Mouse (Mus musculus) heart, embryonic 16.5 days (tissue): ENCODE data around the gene Vps45. TPM values are rescaled to one million over a fixed set of nuclear protein-coding genes. Genes with fewer than 3 reads are reported as not detected.
A peak's percentile ranks its signal among the peaks of the same experiment; 100 is the strongest.

Source experiments
- ATAC-seq: fragments of 200-750 bp; cut with Nextera tagmentation; replicated peaks from 2 replicates; pipeline ENCODE4 v1.8.0; 2017; ENCODE audit warnings: moderate number of reproducible peaks; ENCODE audit not compliant: insufficient read depth, low FRiP score; ENCODE audit errors: extremely low read depth
- H3K27ac ChIP-seq: fragments of 300-500 bp; sonication (generic); 2 replicates; pipeline ENCODE4 v1.5.1; 2014; ENCODE audit warnings: mild to moderate bottlenecking, low read length, control low read depth, moderate library complexity
- H3K27me3 ChIP-seq: fragments of 300-500 bp; sonication (generic); 2 replicates; pipeline ENCODE4 v1.6.1; 2014; ENCODE audit warnings: low read length, mixed read lengths; ENCODE audit not compliant: control insufficient read depth, insufficient read depth
- H3K36me3 ChIP-seq: fragments of 300-500 bp; sonication (generic); 2 replicates; pipeline ENCODE4 v1.6.1; 2014; ENCODE audit not compliant: control insufficient read depth, insufficient read depth
- H3K4me1 ChIP-seq: fragments of 300-500 bp; sonication (generic); 2 replicates; pipeline ENCODE4 v1.6.1; 2014; ENCODE audit warnings: low read length, mixed read lengths; ENCODE audit not compliant: control insufficient read depth, insufficient read depth
- H3K4me2 ChIP-seq: fragments of 300-500 bp; sonication (generic); 2 replicates; pipeline ENCODE4 v1.6.1; 2014; ENCODE audit warnings: low read depth, mild to moderate bottlenecking, control low read depth, low read length
- H3K4me3 ChIP-seq: fragments of 300-500 bp; sonication (generic); 2 replicates; pipeline ENCODE4 v1.5.1; 2014; ENCODE audit warnings: mild to moderate bottlenecking, control low read depth, low read length
- H3K9ac ChIP-seq: fragments of 300-500 bp; sonication (generic); 2 replicates; pipeline ENCODE4 v1.6.1; 2014; ENCODE audit warnings: low read length, control low read depth
- H3K9me3 ChIP-seq: fragments of 300-500 bp; sonication (generic); replicated peaks from 2 replicates; pipeline ENCODE4 v1.6.1; 2016; ENCODE audit warnings: low read length; ENCODE audit not compliant: control insufficient read depth
- WGBS: fragments of 180-500 bp; shearing (Covaris S2); extraction: QIAGEN DNeasy Blood & Tissue Kit; methylation state at CpG from one replicate; pipeline ENCODE4 v1.1.7; 2014; 5-methylcytosine and 5-hydroxymethylcytosine counted together
- polyA plus RNA-seq: library from polyadenylated mRNA; unstranded; fragments of >200 nt; fragmentation: Nextera tagmentation; extraction: Ambion mirVana; gene quantifications from 2 replicates; pipeline ENCODE4 v1.2.1, GENCODE M21; 2015

Gene Vps45
- polyA plus RNA-seq, 1 experiment from 2014 or later = 39.4 TPM

DNA sequence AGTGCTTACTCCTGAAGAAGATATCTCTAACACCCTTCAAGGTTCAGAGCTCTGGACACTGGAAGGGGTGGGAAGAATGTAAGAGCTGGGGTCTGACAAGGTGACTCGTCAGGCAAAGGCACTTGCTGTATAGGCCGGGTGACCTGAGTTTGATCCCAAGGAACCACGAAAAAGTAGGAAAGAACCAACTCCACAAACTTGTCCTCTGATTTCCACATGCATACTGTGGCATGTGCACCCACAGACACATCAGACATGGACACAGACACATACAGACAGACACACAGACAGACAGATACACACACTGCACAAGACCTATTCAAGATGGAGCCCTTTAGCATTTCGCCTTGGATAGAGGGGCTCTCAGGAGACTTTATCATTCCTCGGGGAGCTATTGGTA, 20.1 kb downstream of the Vps45 start:
- Histone ChIP-seq H3K9ac (no peak overlapping the region), H3K9me3 (no peaks in the 10 kb centered on the region), H3K4me3 (no peak overlapping the region), H3K36me3 (no peaks in the 10 kb centered on the region), H3K27ac (no peak overlapping the region), H3K4me1 (peaks cover 14% of the 10 kb centered on the region), H3K4me2 (no peak overlapping the region), H3K27me3 (no peaks in the 10 kb centered on the region)
- ATAC-seq = no peak
- WGBS = 64% methylated on average over 5 of the region's 5 CpGs

DNA sequence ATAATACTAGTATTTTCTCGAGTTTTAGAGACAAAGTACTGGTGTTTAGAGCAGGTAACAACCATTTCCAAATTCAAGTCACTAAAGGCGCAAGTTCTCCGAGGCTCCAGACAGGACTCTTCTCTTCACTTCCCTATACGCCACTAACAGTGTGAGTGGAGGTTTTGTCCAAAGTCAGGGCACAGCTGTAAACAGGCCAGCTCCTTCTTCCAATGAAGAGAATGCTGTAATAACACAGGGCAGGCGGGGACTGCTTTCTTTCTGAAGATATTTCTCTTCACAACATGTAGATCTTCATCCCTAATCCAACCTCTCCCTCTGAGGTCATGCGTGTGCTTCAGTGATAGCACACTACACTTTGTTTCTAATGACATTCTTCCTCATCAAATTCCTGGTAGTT, 21.5 kb downstream of the Vps45 start:
- peaks cover 6% of the 10 kb centered on the region for H3K4me1 ChIP-seq
- no peak overlapping the region for H3K4me3 ChIP-seq
- no peaks in the 10 kb centered on the region for H3K27me3 ChIP-seq
- no peak overlapping the region for H3K9ac ChIP-seq
- H3K27ac ChIP-seq = no peak overlapping the region
- no peak overlapping the region for H3K4me2 ChIP-seq
- no peaks in the 10 kb centered on the region for H3K9me3 ChIP-seq
- WGBS = 88% methylated on average over 6 of the region's 6 CpGs
- 0 out of 2 replicates have a peak, but pooled peaks cover 2% of the 10 kb centered on the region for H3K36me3 ChIP-seq
- no peak for ATAC-seq

DNA sequence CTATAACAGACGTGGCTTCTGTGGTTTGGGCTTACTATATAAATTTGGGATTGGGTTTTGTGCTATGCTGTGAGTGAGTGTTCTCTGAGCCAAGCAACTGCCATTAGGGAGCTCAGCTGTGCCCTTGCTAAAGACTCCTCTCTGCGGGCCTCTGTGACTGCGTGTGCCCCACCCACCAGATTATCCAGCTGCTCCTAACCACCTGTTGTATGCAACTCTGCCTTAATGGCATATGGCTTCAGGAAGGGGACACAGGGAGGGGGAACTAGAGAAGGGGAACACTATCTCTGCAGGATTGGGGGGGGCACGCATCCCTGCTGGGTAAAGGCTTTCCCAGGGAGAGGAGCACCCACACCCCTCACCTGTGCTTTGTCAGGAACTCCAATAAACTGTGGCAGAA, 25.2 kb downstream of the Vps45 start:
- Histone ChIP-seq H3K4me3 (no peak overlapping the region), H3K36me3 (0 out of 2 replicates have a peak, but pooled peaks cover 2% of the 10 kb centered on the region), H3K27ac (no peak overlapping the region), H3K4me2 (no peak overlapping the region), H3K9ac (no peak overlapping the region), H3K9me3 (no peaks in the 10 kb centered on the region), H3K27me3 (no peaks in the 10 kb centered on the region), H3K4me1 (peaks cover 6% of the 10 kb centered on the region)
- 81% methylated on average over 4 of the region's 4 CpGs for WGBS
- ATAC-seq = no peak

DNA sequence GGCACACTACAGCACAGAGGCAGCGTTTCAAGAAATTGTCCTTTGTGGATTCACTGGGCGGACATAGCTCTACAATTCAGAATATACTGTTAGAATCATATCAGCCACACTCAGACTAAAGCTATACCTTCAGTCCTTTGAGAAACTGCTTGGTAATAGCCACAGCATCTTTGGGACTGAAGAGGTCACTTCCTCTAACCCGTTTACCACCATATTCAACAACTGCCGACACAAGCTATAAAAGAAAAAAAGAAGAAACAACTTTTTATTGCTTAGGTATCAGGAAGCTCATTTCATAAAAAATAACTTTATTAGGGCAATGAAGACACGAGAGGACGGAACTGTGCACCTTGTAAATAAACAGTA, 25.6 kb downstream of the Vps45 start:
- no peak overlapping the region for H3K27ac ChIP-seq
- H3K9me3 ChIP-seq = no peaks in the 10 kb centered on the region
- H3K9ac ChIP-seq = no peak overlapping the region
- H3K4me1 ChIP-seq = peaks cover 7% of the 10 kb centered on the region
- no peak for ATAC-seq
- H3K27me3 ChIP-seq = no peaks in the 10 kb centered on the region
- 88% methylated on average over 6 of the region's 6 CpGs for WGBS
- H3K36me3 ChIP-seq = 0 out of 2 replicates have a peak, but pooled peaks cover 2% of the 10 kb centered on the region
- H3K4me3 ChIP-seq = no peak overlapping the region
- H3K4me2 ChIP-seq = no peak overlapping the region

DNA sequence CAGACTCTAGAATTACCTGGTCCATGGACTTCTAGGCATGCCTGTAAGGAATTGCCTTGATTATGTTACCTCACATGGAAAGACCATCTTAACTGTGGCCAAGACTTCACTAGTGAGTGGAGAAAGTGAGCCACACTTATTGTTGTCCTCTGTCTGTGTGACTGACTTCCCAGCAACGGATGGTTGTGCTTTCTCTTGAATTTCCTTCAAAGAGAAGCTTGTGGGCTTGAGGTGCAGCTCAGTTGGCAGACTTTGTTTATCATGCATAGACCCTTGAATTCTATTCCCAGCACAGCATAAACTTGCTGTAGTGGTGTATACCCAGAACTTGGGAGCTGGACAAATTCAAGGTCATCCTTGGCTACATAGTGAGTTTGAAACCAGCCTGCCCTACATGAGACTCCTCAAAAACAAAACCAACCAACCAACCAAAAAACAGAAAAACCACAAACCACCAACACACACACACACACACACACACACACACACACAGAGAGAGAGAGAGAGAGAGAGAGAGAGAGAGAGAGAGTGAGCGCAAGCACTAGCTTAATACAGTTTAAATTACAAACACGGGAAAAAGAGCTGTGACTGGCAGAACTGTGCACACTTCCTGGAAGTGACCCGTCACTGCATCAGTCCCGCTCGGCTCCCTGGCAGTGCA, 26.1 kb downstream of the Vps45 start:
- peaks cover 9% of the 10 kb centered on the region for H3K4me1 ChIP-seq
- no peak overlapping the region for H3K4me3 ChIP-seq
- ATAC-seq = 0 out of 2 replicates have a peak, but pooled peaks have one; percentile 45
- no peak overlapping the region for H3K4me2 ChIP-seq
- H3K27ac ChIP-seq = no peak overlapping the region
- no peaks in the 10 kb centered on the region for H3K27me3 ChIP-seq
- H3K36me3 ChIP-seq = 0 out of 2 replicates have a peak, but pooled peaks cover 2% of the 10 kb centered on the region
- WGBS = 78% methylated on average over 6 of the region's 6 CpGs
- H3K9ac ChIP-seq = no peak overlapping the region
- H3K9me3 ChIP-seq = no peaks in the 10 kb centered on the region

DNA sequence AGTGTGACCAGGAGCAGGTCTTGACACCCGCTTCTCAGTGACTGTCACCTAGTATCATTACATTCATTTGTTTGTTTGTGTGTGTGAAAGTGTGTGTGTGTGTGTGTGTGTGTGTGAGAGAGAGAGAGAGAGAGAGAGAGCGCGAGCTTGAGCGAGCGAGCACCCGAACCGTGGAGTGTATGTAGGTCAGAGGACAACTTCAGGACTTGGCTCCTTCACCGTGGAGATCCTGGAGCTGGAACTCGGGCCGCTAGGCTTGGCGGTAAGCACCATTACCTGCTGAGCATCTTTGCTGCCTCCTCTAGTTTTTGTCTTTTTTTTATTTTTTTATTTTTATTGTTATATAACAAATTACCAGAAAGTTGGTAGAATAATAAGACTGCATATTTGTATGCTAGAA, 28.5 kb downstream of the Vps45 start:
- Histone ChIP-seq H3K4me3 (no peak overlapping the region), H3K36me3 (0 out of 2 replicates have a peak, but pooled peaks cover 2% of the 10 kb centered on the region), H3K9me3 (no peaks in the 10 kb centered on the region), H3K9ac (no peak overlapping the region), H3K4me1 (peaks cover 7% of the 10 kb centered on the region), H3K27me3 (no peaks in the 10 kb centered on the region), H3K27ac (no peak overlapping the region), H3K4me2 (no peak overlapping the region)
- 89% methylated on average over 11 of the region's 11 CpGs for WGBS
- no peak for ATAC-seq

DNA sequence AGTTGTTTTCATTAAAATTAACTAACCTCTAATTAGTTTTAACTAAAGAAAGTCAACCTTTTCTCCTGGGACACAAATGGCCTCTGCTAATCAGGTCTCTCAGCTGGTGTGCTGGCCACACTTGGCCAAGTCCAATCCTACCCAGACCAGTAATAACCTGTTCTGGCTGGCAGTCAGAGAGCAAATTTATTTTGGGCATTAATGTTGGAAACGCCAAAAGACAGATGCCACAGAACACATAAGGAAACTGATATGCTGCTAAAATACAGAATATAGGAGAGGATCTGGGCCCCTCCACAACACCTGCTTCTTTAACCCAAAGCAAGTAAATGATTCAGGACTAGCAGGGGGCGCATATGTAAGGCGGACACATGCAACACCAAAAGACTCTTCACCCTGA, 28.9 kb downstream of the Vps45 start:
- Histone ChIP-seq H3K4me2 (no peak overlapping the region), H3K4me1 (peaks cover 4% of the 10 kb centered on the region; the same call in 1 of the 2 replicates), H3K4me3 (no peak overlapping the region), H3K36me3 (0 out of 2 replicates have a peak, but pooled peaks cover 2% of the 10 kb centered on the region), H3K9ac (no peak overlapping the region), H3K27me3 (no peaks in the 10 kb centered on the region), H3K27ac (no peak overlapping the region), H3K9me3 (no peaks in the 10 kb centered on the region)
- ATAC-seq = no peak
- 79% methylated on average over 3 of the region's 3 CpGs for WGBS

DNA sequence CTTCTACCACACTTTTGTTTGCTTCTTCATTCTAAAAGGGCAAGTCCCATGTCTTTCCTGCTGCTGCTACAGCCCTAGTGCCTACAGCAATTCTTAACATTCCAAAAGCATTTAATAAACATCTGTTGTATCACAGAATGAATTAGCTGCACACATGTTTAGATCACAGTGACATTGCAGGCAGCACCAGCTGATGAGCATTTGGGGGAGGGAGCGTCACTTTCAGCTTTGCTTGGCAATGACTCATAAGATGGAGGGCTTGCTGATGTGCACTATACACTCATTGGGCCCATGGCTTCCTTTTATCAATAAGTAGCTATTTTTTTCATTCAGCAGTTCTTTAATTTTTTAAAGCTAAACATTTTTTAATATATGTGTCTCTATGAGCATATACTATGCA, 30.4 kb downstream of the Vps45 start:
- ATAC-seq = no peak
- no peak overlapping the region for H3K4me3 ChIP-seq
- peaks cover 4% of the 10 kb centered on the region; the same call in 1 of the 2 replicates for H3K4me1 ChIP-seq
- H3K27me3 ChIP-seq = no peaks in the 10 kb centered on the region
- WGBS = 87% methylated on average over 1 of the region's 1 CpGs
- no peak overlapping the region for H3K27ac ChIP-seq
- H3K36me3 ChIP-seq = 0 out of 2 replicates have a peak, but pooled peaks cover 2% of the 10 kb centered on the region
- no peaks in the 10 kb centered on the region for H3K9me3 ChIP-seq
- H3K9ac ChIP-seq = no peak overlapping the region
- H3K4me2 ChIP-seq = no peak overlapping the region

DNA sequence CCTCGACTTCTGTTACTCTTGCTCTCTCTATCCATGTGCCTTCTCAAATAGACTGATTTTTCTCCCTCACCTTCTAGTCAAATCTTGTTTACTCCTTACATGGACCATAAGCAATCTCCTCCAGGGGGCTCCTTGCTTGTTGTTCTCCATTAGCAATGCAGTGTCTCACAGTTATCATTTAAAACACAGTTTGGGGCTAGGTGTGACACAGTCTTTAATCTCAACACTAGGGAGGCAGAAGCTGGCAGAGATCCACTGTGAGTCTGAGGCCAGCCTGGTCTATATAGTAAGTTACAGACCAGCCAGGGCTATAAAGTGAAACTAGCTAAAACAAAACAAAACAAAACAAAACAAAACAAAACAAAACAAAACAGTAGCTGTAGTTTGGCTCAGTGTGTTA, 31.1 kb downstream of the Vps45 start:
- Histone ChIP-seq H3K27me3 (no peaks in the 10 kb centered on the region), H3K27ac (no peak overlapping the region), H3K4me2 (no peak overlapping the region), H3K4me1 (peaks cover 4% of the 10 kb centered on the region; the same call in 1 of the 2 replicates), H3K9me3 (no peaks in the 10 kb centered on the region), H3K4me3 (no peak overlapping the region), H3K36me3 (0 out of 2 replicates have a peak, but pooled peaks cover 2% of the 10 kb centered on the region), H3K9ac (no peak overlapping the region)
- whole genome bisulfite sequencing = 68% methylated on average over 1 of the region's 1 CpGs
- ATAC-seq = no peak
